Mouse (Mus musculus): ENCODE data around the gene Mob4. TPM values are rescaled to one million over a fixed set of nuclear protein-coding genes. Genes with fewer than 3 reads are reported as not detected.

The Mob4 gene
- polyA plus RNA-seq, 1 experiment from 2014 or later = 158 TPM

GRCm38 (mm10) chr1:55194064-55194915, 63.3 kb downstream of the Mob4 start:
- H3K9ac ChIP-seq = no peak overlapping the region
- no peak overlapping the region; the same call in 1 of the 2 replicates for H3K27ac ChIP-seq
- H3K27me3 ChIP-seq = no peaks in the 10 kb centered on the region
- H3K4me2 ChIP-seq (replicated peaks) = no peak overlapping the region
- no peaks in the 10 kb centered on the region for H3K9me3 ChIP-seq
- WGBS = 42% methylated on average over 19 of the region's 19 CpGs
- no peak overlapping the region for H3K4me3 ChIP-seq
- ATAC-seq (ENCODE audit: low FRiP score, low read depth) = no peak
- peaks cover 45% of the 10 kb centered on the region for H3K4me1 ChIP-seq
- peaks cover 53% of the 10 kb centered on the region for H3K36me3 ChIP-seq

DNA sequence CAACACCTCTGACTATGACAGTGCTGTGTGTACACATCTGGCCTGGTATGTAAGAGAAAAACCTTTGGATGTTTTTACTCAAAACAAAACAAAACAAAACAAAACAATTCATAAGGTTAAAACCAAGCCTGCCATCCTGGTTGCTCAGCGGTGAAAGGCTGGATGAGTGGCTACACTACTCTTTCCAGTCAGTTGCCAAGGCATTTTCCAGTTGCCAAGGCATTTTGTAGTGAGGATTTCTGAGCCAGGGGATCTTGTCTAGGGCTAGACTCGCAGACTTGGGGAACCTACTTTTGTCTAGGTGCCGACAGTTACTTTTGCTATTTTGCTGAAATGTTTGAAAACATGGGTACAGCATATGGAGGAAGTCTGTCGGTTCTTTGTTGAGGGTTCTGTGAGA, 64.0 kb downstream of the Mob4 start:
- Histone ChIP-seq H3K27me3 (no peaks in the 10 kb centered on the region), H3K4me3 (no peak overlapping the region), H3K36me3 (peaks cover 49% of the 10 kb centered on the region), H3K4me1 (peaks cover 45% of the 10 kb centered on the region), H3K27ac (no peak overlapping the region), H3K9ac (no peak overlapping the region), H3K9me3 (no peaks in the 10 kb centered on the region), H3K4me2 (replicated peaks) (no peak overlapping the region)
- no peak for ATAC-seq (ENCODE audit: low FRiP score, low read depth)
- WGBS = 67% methylated on average over 4 of the region's 4 CpGs

GRCm38 (mm10) chr1:55196327-55197003, 65.4 kb downstream of the Mob4 start:
- Histone ChIP-seq H3K9me3 (no peaks in the 10 kb centered on the region), H3K36me3 (peaks cover 45% of the 10 kb centered on the region), H3K4me1 (peaks cover 45% of the 10 kb centered on the region), H3K27me3 (no peaks in the 10 kb centered on the region), H3K27ac (no peak overlapping the region), H3K4me3 (no peak overlapping the region), H3K4me2 (replicated peaks) (no peak overlapping the region), H3K9ac (no peak overlapping the region)
- 46% methylated on average over 6 of the region's 6 CpGs for WGBS
- no peak for ATAC-seq (ENCODE audit: low FRiP score, low read depth)

- no peaks in the 10 kb centered on the region for H3K9me3 ChIP-seq
- no peak for ATAC-seq (ENCODE audit: low FRiP score, low read depth)
- H3K9ac ChIP-seq = no peak overlapping the region
- no peak overlapping the region for H3K27ac ChIP-seq
- H3K27me3 ChIP-seq = no peaks in the 10 kb centered on the region
- no peak overlapping the region for H3K4me3 ChIP-seq
- H3K4me1 ChIP-seq = peaks cover 37% of the 10 kb centered on the region
- WGBS = 48% methylated on average over 3 of the region's 3 CpGs
- no peak overlapping the region for H3K4me2 ChIP-seq (replicated peaks)
- peaks cover 52% of the 10 kb centered on the region for H3K36me3 ChIP-seq
These were observed 67.7 kb downstream of the Mob4 start for GRCm38 (mm10) chr1:55198719-55199118.

DNA sequence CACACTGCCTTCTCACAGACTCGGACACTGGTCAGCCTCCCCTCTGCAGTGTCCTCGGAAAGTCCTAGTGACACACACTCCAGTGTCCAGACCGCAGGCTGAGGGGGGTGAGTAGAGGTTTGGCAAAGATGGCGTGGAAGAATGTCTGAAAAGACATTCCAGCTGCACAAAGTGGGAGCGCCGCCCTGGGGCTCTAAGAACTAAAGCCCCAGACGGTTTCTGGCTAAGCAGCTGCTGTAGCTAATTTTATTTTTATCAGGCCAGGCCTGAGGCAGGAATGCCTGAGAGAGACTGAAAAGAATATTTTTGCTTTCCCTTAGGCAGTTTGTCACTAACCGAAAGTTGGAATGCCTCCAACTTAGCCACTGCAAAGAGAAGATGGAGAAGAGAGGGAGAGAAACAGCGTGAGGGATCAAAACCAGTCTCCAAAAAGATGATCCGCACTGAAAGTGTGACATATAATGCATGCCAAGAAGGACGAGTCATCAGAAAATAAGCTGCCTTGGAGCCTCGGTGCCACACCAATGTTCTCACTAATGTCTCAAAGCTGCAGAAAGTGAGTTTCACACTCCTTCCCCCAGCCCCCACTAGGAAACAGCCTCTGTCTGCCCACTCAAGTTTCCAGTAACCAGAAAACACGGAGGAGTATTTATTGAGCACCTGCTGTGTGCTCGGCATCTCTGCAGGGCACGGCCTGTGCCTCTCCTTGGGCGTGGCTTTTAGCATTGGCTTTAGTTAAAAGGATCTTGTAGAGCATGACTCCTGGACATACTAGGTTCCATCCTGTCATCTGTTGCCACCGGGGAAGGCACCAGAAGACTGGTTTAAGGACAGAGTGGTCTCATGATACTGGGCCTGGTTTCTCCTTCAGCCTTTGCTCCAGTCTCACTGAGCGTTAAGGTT, 71.1 kb downstream of the Mob4 start:
- no peak overlapping the region for H3K4me3 ChIP-seq
- H3K27me3 ChIP-seq = no peaks in the 10 kb centered on the region
- no peaks in the 10 kb centered on the region for H3K9me3 ChIP-seq
- H3K9ac ChIP-seq = no peak overlapping the region
- H3K27ac ChIP-seq = peak overlapping the region; percentile 48; the same call in 1 of the 2 replicates
- WGBS = 65% methylated on average over 18 of the region's 18 CpGs
- H3K36me3 ChIP-seq = peaks cover 53% of the 10 kb centered on the region
- ATAC-seq (ENCODE audit: low FRiP score, low read depth) = peak; percentile 29; the same call in 1 of the 2 replicates
- peaks cover 10% of the 10 kb centered on the region for H3K4me1 ChIP-seq
- H3K4me2 ChIP-seq (replicated peaks) = no peak overlapping the region

Other genes starting within 250 kb of the Mob4 start
- 20.3 and 23.0 TPM in 2 replicates for gene Ankrd44, start 204.8 kb upstream of the Mob4 start, polyA plus RNA-seq (2015; fragmentation: Nextera tagmentation; extraction: Ambion mirVana)
- 385 and 392 TPM in 2 replicates for gene Sf3b1, start 103.8 kb upstream of the Mob4 start, polyA plus RNA-seq (2015; fragmentation: Nextera tagmentation; extraction: Ambion mirVana)
- 22.1 TPM in 2 replicates for gene Coq10b, start 78.5 kb upstream of the Mob4 start, polyA plus RNA-seq (2015; fragmentation: Nextera tagmentation; extraction: Ambion mirVana)
- gene Hspe1, start 43.1 kb upstream of the Mob4 start, polyA plus RNA-seq (2015; fragmentation: Nextera tagmentation; extraction: Ambion mirVana) = 382 and 414 TPM in 2 replicates
- gene Hspd1, start 43.0 kb upstream of the Mob4 start, polyA plus RNA-seq (2015; fragmentation: Nextera tagmentation; extraction: Ambion mirVana) = 332 and 346 TPM in 2 replicates
- gene Rftn2, start 95.6 kb downstream of the Mob4 start, polyA plus RNA-seq (2015; fragmentation: Nextera tagmentation; extraction: Ambion mirVana) = 34.5 and 37.0 TPM in 2 replicates
- gene Mars2, start 105.9 kb downstream of the Mob4 start, polyA plus RNA-seq (2015; fragmentation: Nextera tagmentation; extraction: Ambion mirVana) = 2.5 and 2.7 TPM in 2 replicates
- 0.42 and 4.8 TPM in 2 replicates for gene Boll, start 232.2 kb downstream of the Mob4 start, polyA plus RNA-seq (2015; fragmentation: Nextera tagmentation; extraction: Ambion mirVana)